Mouse (Mus musculus) erythroblast, embryonic 14.5 days (primary cell): ENCODE measurements around the gene Tut7. TPM values are rescaled to one million over a fixed set of nuclear protein-coding genes. Genes with fewer than 3 reads are reported as not detected.
A peak's percentile ranks its signal among the peaks of the same experiment; 100 is the strongest.

Source experiments
- H3K27me3 ChIP-seq: 2 replicates; pipeline ENCODE4 v1.6.1; 2012; ENCODE audit warnings: inconsistent platforms; ENCODE audit not compliant: control insufficient read depth
- H3K36me3 ChIP-seq: 2 replicates; pipeline ENCODE4 v1.6.1; 2012; ENCODE audit warnings: mild to moderate bottlenecking, inconsistent platforms; ENCODE audit not compliant: control insufficient read depth
- H3K4me1 ChIP-seq: 2 replicates; pipeline ENCODE4 v1.6.1; 2012; ENCODE audit warnings: inconsistent platforms; ENCODE audit not compliant: control insufficient read depth
- H3K4me3 ChIP-seq: replicated peaks from 2 replicates; pipeline ENCODE3; 2012; ENCODE audit warnings: moderate library complexity, mild to moderate bottlenecking, inconsistent platforms
- H3K9me3 ChIP-seq: 2 replicates; pipeline ENCODE4 v1.6.1; 2012; ENCODE audit warnings: low read length, inconsistent platforms, mixed read lengths; ENCODE audit not compliant: control insufficient read depth
- GATA1 ChIP-seq: IDR thresholded peaks from 2 replicates; pipeline ENCODE4 v1.6.1; 2012; ENCODE audit warnings: low read length, inconsistent platforms, mixed read lengths
- TAL1 ChIP-seq: IDR thresholded peaks from 3 replicates; pipeline ENCODE4 v1.6.1; 2012; ENCODE audit warnings: low read length, inconsistent platforms, mixed read lengths
- polyA plus RNA-seq: library from polyadenylated mRNA; stranded (reverse); fragments of >175 nt; gene quantifications from 2 replicates; pipeline ENCODE4 v1.2.3, GENCODE M21; 2012

Gene Tut7
- 7.5 and 8.1 TPM in 2 replicates for polyA plus RNA-seq

DNA sequence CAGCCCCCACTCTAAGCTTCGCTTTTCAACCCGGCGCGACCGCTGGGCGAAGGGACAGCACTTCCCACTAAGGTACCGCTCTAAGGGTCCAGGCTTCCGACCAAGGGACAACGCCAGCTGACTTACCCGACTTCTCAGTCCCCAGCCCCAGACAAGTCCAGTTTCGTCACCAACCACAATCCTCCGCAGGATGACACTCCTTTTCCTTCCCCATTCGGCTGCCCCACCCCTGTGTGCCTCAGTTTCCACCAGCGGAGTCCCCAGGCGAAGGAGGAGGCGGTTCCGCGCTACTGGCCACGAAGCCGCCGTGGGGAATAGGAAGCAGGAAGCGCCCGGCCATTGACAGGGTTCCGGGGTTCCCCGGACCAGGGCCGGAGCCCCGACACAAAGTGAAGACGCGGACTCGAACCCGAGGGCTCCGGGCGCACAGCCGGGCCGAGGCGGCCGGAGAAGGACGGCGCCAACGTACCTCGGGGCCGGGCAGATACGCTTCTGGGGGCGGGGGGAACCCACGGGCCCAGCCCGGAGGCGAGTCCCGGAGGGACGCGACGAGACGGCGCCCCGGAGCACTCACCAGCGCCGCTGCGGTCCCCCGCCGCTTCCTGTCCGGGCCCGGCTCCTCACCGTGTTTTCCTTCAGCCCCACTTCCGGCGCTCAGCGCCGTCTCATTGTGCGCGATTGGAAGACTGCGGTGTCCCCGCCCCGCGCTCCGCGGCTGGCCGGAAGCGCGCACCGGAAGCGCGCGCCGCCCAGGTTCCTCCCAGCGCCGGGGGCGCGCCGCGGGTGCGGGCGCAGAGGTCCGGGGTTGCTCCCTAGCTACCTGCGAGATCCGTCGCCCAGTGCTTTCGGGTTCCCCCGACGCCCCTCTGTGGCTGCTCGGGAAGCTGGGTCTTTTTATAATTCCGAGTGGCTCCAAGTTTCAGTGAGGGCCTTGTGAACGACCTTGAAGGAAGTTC is at the start of gene Tut7:
Gene Tut7, minus strand, starts transcription at position 641 of the 956 bp plus-strand sequence.
- Histone ChIP-seq H3K4me1 (peaks cover 66% of the 10 kb centered on the region), H3K27me3 (no peaks in the 10 kb centered on the region), H3K9me3 (no peaks in the 10 kb centered on the region), H3K4me3 (peak within 1 kb of the TSS; percentile 79), H3K36me3 (peaks cover 47% of the 10 kb centered on the region)
- TF ChIP-seq GATA1 (no peak), TAL1 (no peak)

DNA sequence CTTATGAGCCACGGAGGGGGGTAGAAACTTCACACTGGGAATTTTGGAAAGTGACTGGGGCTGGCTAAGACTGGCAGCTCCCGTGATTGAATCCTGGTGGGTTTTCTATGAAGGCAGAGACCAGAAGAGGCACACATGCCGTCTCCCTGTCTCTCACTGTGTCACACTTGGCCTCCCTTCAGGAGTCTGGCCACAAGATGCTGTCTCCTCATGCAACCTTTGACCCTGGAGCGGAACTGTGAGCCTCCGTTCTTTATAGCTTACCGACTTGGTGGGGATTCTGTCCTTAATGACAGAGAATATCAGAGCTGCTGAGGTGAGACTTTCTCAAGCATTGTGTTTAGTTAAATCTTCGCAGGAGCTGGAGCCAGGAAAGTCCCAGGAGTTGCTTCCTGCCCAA is 49.5 kb upstream of the Tut7 start:
- TF ChIP-seq GATA1: no peak
- TF ChIP-seq TAL1: no peak
- Histone ChIP-seq H3K9me3 (peaks cover 2% of the 10 kb centered on the region; the same call in 1 of the 2 replicates), H3K4me1 (peaks cover 10% of the 10 kb centered on the region)

DNA sequence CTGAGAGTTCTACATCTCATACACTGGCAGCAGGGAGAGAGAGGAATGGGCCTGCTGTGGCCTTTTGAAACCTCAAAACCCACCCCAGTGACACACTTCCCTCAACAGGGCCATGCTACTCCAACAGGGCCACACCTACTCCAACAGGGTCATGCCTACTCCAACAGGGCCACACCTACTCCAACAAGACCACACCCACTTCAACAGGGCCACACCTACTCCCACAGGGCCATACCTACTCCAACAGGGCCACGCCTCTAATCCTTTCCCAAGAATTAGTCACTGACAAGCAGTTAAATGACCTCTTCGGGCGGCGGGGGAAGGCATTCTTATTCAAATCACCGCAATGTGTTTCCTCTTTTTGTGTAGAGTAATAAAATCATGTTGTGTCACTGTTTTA is 47.1 kb upstream of the Tut7 start:
- no peak overlapping the region for H3K4me3 ChIP-seq
- peaks cover 2% of the 10 kb centered on the region; the same call in 1 of the 2 replicates for H3K9me3 ChIP-seq
- H3K4me1 ChIP-seq: peaks cover 10% of the 10 kb centered on the region
- no peaks in the 10 kb centered on the region for H3K27me3 ChIP-seq
- H3K36me3 ChIP-seq: no peaks in the 10 kb centered on the region
- TF ChIP-seq TAL1: no peak
- TF ChIP-seq GATA1: no peak

More for the DNA sequence above, 49.5 kb upstream of the Tut7 start:
- H3K36me3 ChIP-seq: no peaks in the 10 kb centered on the region
- no peak overlapping the region for H3K4me3 ChIP-seq
- no peaks in the 10 kb centered on the region for H3K27me3 ChIP-seq

DNA sequence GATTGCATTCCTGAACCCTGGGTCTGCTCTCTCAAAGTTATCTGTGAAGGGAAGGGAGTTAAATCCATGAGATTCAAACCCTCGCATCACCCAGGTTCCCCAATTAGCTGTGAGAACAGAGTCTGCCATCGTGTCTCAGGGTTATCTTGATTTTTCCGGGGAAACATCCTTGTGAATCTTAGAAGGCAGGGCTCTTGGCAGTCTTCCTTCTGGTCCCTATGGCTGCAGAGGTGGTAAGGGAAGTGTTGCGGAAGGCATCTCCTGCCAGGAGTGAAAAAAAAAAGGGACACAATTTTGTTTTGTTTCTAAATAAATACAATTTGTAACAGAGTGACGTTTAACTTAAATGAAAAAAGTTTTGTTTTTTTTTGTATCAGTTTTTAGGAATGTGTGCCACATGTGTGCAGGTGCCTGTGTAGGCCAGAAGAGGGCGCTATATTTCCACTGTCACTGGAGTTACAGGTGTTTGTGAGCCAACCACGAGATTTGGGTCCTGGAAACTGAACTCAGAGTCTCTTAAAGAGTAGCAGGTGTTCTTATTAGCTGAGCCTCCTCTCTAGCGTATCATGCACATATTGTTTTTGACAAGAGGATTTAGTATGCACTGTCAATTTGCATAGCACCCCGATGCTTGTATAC is 45.2 kb upstream of the Tut7 start:
- peaks cover 8% of the 10 kb centered on the region for H3K4me1 ChIP-seq
- H3K36me3 ChIP-seq: no peaks in the 10 kb centered on the region
- H3K9me3 ChIP-seq: peaks cover 2% of the 10 kb centered on the region; the same call in 1 of the 2 replicates
- H3K27me3 ChIP-seq: no peaks in the 10 kb centered on the region
- H3K4me3 ChIP-seq: no peak overlapping the region
- TF ChIP-seq GATA1 (no peak), TAL1 (no peak)

DNA sequence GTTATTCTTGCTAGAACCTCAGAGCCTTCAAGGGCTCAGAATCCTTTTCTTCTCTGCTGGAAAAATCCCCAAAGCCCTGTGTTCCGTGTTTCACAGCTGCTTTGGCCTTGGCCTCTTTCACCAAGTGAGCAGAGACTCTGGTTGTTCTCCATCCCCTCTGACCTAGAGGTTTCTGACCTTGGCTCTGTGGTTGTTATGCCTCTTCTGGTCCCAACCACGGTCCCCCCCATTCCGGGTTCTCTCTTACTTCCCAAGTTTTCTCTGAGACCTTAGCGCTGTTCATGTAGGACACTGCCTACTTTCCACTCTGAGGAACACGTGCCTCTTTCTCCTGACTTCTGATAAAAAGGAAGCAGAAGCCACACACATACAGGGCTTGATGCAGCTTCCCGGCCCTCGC is 44.2 kb upstream of the Tut7 start:
- Histone ChIP-seq H3K36me3 (no peaks in the 10 kb centered on the region), H3K4me3 (no peak overlapping the region), H3K27me3 (no peaks in the 10 kb centered on the region), H3K4me1 (peaks cover 8% of the 10 kb centered on the region), H3K9me3 (peaks cover 2% of the 10 kb centered on the region; the same call in 1 of the 2 replicates)
- TF ChIP-seq GATA1 (no peak), TAL1 (no peak)

GRCm38 (mm10) chr13:59859515-59859914 is 36.6 kb upstream of the Tut7 start:
- no peaks in the 10 kb centered on the region for H3K4me1 ChIP-seq
- no peaks in the 10 kb centered on the region for H3K36me3 ChIP-seq
- H3K27me3 ChIP-seq: no peaks in the 10 kb centered on the region
- H3K4me3 ChIP-seq: no peak overlapping the region
- no peaks in the 10 kb centered on the region for H3K9me3 ChIP-seq
- no peak for TF ChIP-seq GATA1
- TF ChIP-seq TAL1: no peak

GRCm38 (mm10) chr13:59856286-59857070 is 33.5 kb upstream of the Tut7 start:
- Histone ChIP-seq H3K4me1 (no peaks in the 10 kb centered on the region), H3K9me3 (no peaks in the 10 kb centered on the region), H3K36me3 (no peaks in the 10 kb centered on the region), H3K4me3 (no peak overlapping the region), H3K27me3 (no peaks in the 10 kb centered on the region)
- TF ChIP-seq TAL1 (no peak), GATA1 (no peak)

- Histone ChIP-seq H3K27me3 (no peaks in the 10 kb centered on the region), H3K36me3 (no peaks in the 10 kb centered on the region), H3K4me3 (no peak overlapping the region), H3K4me1 (no peaks in the 10 kb centered on the region), H3K9me3 (no peaks in the 10 kb centered on the region)
- TF ChIP-seq TAL1 (no peak), GATA1 (no peak)
Observed at GRCm38 (mm10) chr13:59853471-59853870, 30.5 kb upstream of the Tut7 start.
